Mouse (Mus musculus): ENCODE results near the gene Gm20662. TPM values are rescaled to one million over a fixed set of nuclear protein-coding genes. Genes with fewer than 3 reads are reported as not detected.

Gm20662 gene
- polyA plus RNA-seq, 1 experiment from 2014 or later, result 0.48 TPM

- WGBS (ENCODE audit: insufficient replicate concordance), result 91% methylated on average over 5 of the region's 5 CpGs
- H3K36me3 ChIP-seq (ENCODE audit: control insufficient read depth, insufficient read depth), result no peaks in the 10 kb centered on the region; the same call in none of the 2 replicates
- no peak overlapping the region for H3K9ac ChIP-seq (ENCODE audit: low read depth, low read length)
- ATAC-seq (ENCODE audit: low read depth), result no peak
- no peak overlapping the region; the same call in 1 of the 2 replicates for H3K27ac ChIP-seq (ENCODE audit: low read length)
- H3K4me2 ChIP-seq (ENCODE audit: low read depth, low read length), result no peak overlapping the region
- no peaks in the 10 kb centered on the region for H3K9me3 ChIP-seq (replicated peaks; ENCODE audit: control insufficient read depth, low read length)
- H3K4me1 ChIP-seq (ENCODE audit: control insufficient read depth, low read depth, low read length), result peaks cover 46% of the 10 kb centered on the region
- no peak overlapping the region for H3K4me3 ChIP-seq (ENCODE audit: low read depth, low read length)
- no peaks in the 10 kb centered on the region for H3K27me3 ChIP-seq (ENCODE audit: control insufficient read depth, insufficient read depth, low read depth, low read length)
Measured at GRCm38 (mm10) chr9:107970311-107970710, 25.8 kb upstream of the Gm20662 start.

GRCm38 (mm10) chr9:107971690-107972541 is 24.2 kb upstream of the Gm20662 start:
- Histone ChIP-seq H3K4me2 (ENCODE audit: low read depth, low read length) (peak overlapping the region; percentile 46), H3K27ac (ENCODE audit: low read length) (peak overlapping the region; percentile 99), H3K4me1 (ENCODE audit: control insufficient read depth, low read depth, low read length) (peaks cover 56% of the 10 kb centered on the region), H3K9me3 (replicated peaks; ENCODE audit: control insufficient read depth, low read length) (no peaks in the 10 kb centered on the region), H3K9ac (ENCODE audit: low read depth, low read length) (peak overlapping the region; percentile 51), H3K27me3 (ENCODE audit: control insufficient read depth, insufficient read depth, low read depth, low read length) (no peaks in the 10 kb centered on the region), H3K4me3 (ENCODE audit: low read depth, low read length) (peak overlapping the region; percentile 7; the same call in 1 of the 2 replicates), H3K36me3 (ENCODE audit: control insufficient read depth, insufficient read depth) (no peaks in the 10 kb centered on the region; the same call in none of the 2 replicates)
- WGBS (ENCODE audit: insufficient replicate concordance), result 15% methylated on average over 8 of the region's 8 CpGs
- ATAC-seq (ENCODE audit: low read depth), result peak; percentile 84

- Histone ChIP-seq H3K4me2 (ENCODE audit: low read depth, low read length) (peak overlapping the region; percentile 82), H3K36me3 (ENCODE audit: control insufficient read depth, insufficient read depth) (peaks cover 24% of the 10 kb centered on the region), H3K4me1 (ENCODE audit: control insufficient read depth, low read depth, low read length) (peaks cover 76% of the 10 kb centered on the region), H3K9ac (ENCODE audit: low read depth, low read length) (peak overlapping the region; percentile 86), H3K9me3 (replicated peaks; ENCODE audit: control insufficient read depth, low read length) (no peaks in the 10 kb centered on the region), H3K27me3 (ENCODE audit: control insufficient read depth, insufficient read depth, low read depth, low read length) (no peaks in the 10 kb centered on the region), H3K27ac (ENCODE audit: low read length) (peak overlapping the region; percentile 99), H3K4me3 (ENCODE audit: low read depth, low read length) (peak overlapping the region; percentile 74)
- ATAC-seq (ENCODE audit: low read depth), result peak; percentile 72
- 20% methylated on average over 10 of the region's 10 CpGs for WGBS (ENCODE audit: insufficient replicate concordance)
Measured at GRCm38 (mm10) chr9:107974491-107975171, 21.5 kb upstream of the Gm20662 start.

GRCm38 (mm10) chr9:107975399-107976386 is 20.5 kb upstream of the Gm20662 start, which contains the start of gene Uba7:
TSS of gene Uba7 (plus strand) at chr9:107975505.
- H3K4me2 ChIP-seq (ENCODE audit: low read depth, low read length), result peak within 1 kb of the TSS; percentile 82
- peaks cover 81% of the 10 kb centered on the region for H3K4me1 ChIP-seq (ENCODE audit: control insufficient read depth, low read depth, low read length)
- H3K9ac ChIP-seq (ENCODE audit: low read depth, low read length), result peak within 1 kb of the TSS; percentile 86
- peak; percentile 79 for ATAC-seq (ENCODE audit: low read depth)
- H3K9me3 ChIP-seq (replicated peaks; ENCODE audit: control insufficient read depth, low read length), result no peaks in the 10 kb centered on the region
- peak within 1 kb of the TSS; percentile 74 for H3K4me3 ChIP-seq (ENCODE audit: low read depth, low read length)
- 38% methylated on average over 12 of the region's 12 CpGs for WGBS (ENCODE audit: insufficient replicate concordance)
- H3K27ac ChIP-seq (ENCODE audit: low read length), result peak within 1 kb of the TSS; percentile 99
- H3K36me3 ChIP-seq (ENCODE audit: control insufficient read depth, insufficient read depth), result peaks cover 35% of the 10 kb centered on the region
- H3K27me3 ChIP-seq (ENCODE audit: control insufficient read depth, insufficient read depth, low read depth, low read length), result no peaks in the 10 kb centered on the region

GRCm38 (mm10) chr9:107978815-107979214 is 17.3 kb upstream of the Gm20662 start:
- 87% methylated on average over 12 of the region's 12 CpGs for WGBS (ENCODE audit: insufficient replicate concordance)

GRCm38 (mm10) chr9:107981684-107982605 is 14.2 kb upstream of the Gm20662 start:
- ATAC-seq (ENCODE audit: low read depth), result no peak
- peaks cover 64% of the 10 kb centered on the region for H3K36me3 ChIP-seq (ENCODE audit: control insufficient read depth, insufficient read depth)
- 33% methylated on average over 7 of the region's 7 CpGs for WGBS (ENCODE audit: insufficient replicate concordance)
- peak overlapping the region; percentile 91 for H3K4me3 ChIP-seq (ENCODE audit: low read depth, low read length)
- no peaks in the 10 kb centered on the region for H3K9me3 ChIP-seq (replicated peaks; ENCODE audit: control insufficient read depth, low read length)
- H3K27ac ChIP-seq (ENCODE audit: low read length), result peak overlapping the region; percentile 96
- peak overlapping the region; percentile 97 for H3K4me2 ChIP-seq (ENCODE audit: low read depth, low read length)
- peaks cover 79% of the 10 kb centered on the region for H3K4me1 ChIP-seq (ENCODE audit: control insufficient read depth, low read depth, low read length)
- no peaks in the 10 kb centered on the region for H3K27me3 ChIP-seq (ENCODE audit: control insufficient read depth, insufficient read depth, low read depth, low read length)
- peak overlapping the region; percentile 90 for H3K9ac ChIP-seq (ENCODE audit: low read depth, low read length)

More at GRCm38 (mm10) chr9:107978815-107979214, 17.3 kb upstream of the Gm20662 start:
- Histone ChIP-seq H3K36me3 (ENCODE audit: control insufficient read depth, insufficient read depth) (peaks cover 57% of the 10 kb centered on the region), H3K4me1 (ENCODE audit: control insufficient read depth, low read depth, low read length) (peaks cover 82% of the 10 kb centered on the region), H3K27me3 (ENCODE audit: control insufficient read depth, insufficient read depth, low read depth, low read length) (no peaks in the 10 kb centered on the region), H3K27ac (ENCODE audit: low read length) (no peak overlapping the region; the same call in 1 of the 2 replicates), H3K9me3 (replicated peaks; ENCODE audit: control insufficient read depth, low read length) (no peaks in the 10 kb centered on the region), H3K9ac (ENCODE audit: low read depth, low read length) (no peak overlapping the region), H3K4me2 (ENCODE audit: low read depth, low read length) (no peak overlapping the region), H3K4me3 (ENCODE audit: low read depth, low read length) (no peak overlapping the region)
- no peak for ATAC-seq (ENCODE audit: low read depth)

GRCm38 (mm10) chr9:107982681-107983346 is 13.3 kb upstream of the Gm20662 start, which contains the start of gene Gm20661:
TSS of gene Gm20661 (plus strand) at chr9:107983058.
- Histone ChIP-seq H3K4me3 (ENCODE audit: low read depth, low read length) (peak within 1 kb of the TSS; percentile 91), H3K9ac (ENCODE audit: low read depth, low read length) (peak within 1 kb of the TSS; percentile 90), H3K4me2 (ENCODE audit: low read depth, low read length) (peak within 1 kb of the TSS; percentile 97), H3K4me1 (ENCODE audit: control insufficient read depth, low read depth, low read length) (peaks cover 70% of the 10 kb centered on the region), H3K27me3 (ENCODE audit: control insufficient read depth, insufficient read depth, low read depth, low read length) (no peaks in the 10 kb centered on the region), H3K9me3 (replicated peaks; ENCODE audit: control insufficient read depth, low read length) (no peaks in the 10 kb centered on the region), H3K36me3 (ENCODE audit: control insufficient read depth, insufficient read depth) (peaks cover 57% of the 10 kb centered on the region), H3K27ac (ENCODE audit: low read length) (peak within 1 kb of the TSS; percentile 96)
- ATAC-seq (ENCODE audit: low read depth), result peak; percentile 73
- 16% methylated on average over 14 of the region's 14 CpGs for WGBS (ENCODE audit: insufficient replicate concordance)
